Mouse (Mus musculus) inflammation-experienced regulatory T-cells, adult 6 months (primary cell): Measurements from ENCODE around the gene Gm49395. TPM values are rescaled to one million over a fixed set of nuclear protein-coding genes. Genes with fewer than 3 reads are reported as not detected.

Experiments
- ATAC-seq: one replicate; pipeline ENCODE4 v1.8.0; 2017
- polyA plus RNA-seq, 3 experiments: library from polyadenylated mRNA; unstranded; fragments of 100-300 nt; shearing (Covaris generic); gene quantifications; one replicate each; pipeline ENCODE4 v1.2.1; 2017

Gm49395 gene
- polyA plus RNA-seq, 3 experiments from 2014 or later: 0.95 to 1.1 TPM; not detected in 1

- ATAC-seq: no peak
Measured at GRCm38 (mm10) chr13:114987161-114987560, 114.6 kb downstream of the Gm49395 start.

Other genes starting within 250 kb of the Gm49395 start
- gene Itga2, start 169.8 kb downstream of the Gm49395 start, polyA plus RNA-seq: 1 to 10 TPM; 2.1 to 8.5 (median 3.8) TPM
- gene Pelo, start 11.7 kb downstream of the Gm49395 start, polyA plus RNA-seq: 1 to 10 TPM; 2.0 to 2.5 (median 2.5) TPM
- gene Itga1, start within 50 bp of the Gm49395 start, polyA plus RNA-seq: under 1 TPM; 0.42 to 0.97 (median 0.77) TPM